Mouse (Mus musculus) brain, embryonic 14.5 days (tissue): ENCODE results near the gene Ovch2.

Source experiments
- CTCF ChIP-seq: fragments of 200-500 bp; IDR thresholded peaks from 2 replicates; pipeline ENCODE4 v1.5.1; 2012; ENCODE audit warnings: inconsistent platforms, mild to moderate bottlenecking, moderate library complexity, borderline replicate concordance; ENCODE audit not compliant: insufficient read depth, insufficient read length; ENCODE audit errors: extremely low read depth
- POLR2A ChIP-seq: fragments of 200-500 bp; IDR thresholded peaks from 2 replicates; pipeline ENCODE4 v1.6.1; 2012; ENCODE audit warnings: mild to moderate bottlenecking, inconsistent platforms, borderline replicate concordance; ENCODE audit not compliant: poor library complexity, insufficient read depth, insufficient read length, severe bottlenecking; ENCODE audit errors: extremely low read depth

DNA sequence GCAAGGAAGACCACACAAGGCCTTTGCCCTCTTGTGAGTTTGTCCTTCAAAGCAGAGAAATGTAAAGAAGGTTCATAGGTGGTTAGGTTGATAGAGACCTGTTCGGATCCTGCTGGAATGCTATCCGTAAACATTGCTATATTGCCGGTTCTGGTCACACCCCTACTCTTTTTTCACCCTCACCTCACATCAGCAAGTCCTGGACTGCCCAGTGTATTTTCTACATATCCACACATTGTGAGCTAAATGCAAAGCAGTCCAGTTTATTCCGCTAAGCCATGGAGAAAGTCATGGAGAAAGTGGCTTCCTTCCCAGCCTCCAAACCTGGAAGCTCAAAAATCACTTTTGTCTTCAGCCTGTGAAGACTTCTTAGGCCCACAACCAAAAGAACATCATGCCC is 51.3 kb downstream of the Ovch2 start:
- TF ChIP-seq CTCF = no peak
- TF ChIP-seq POLR2A = no peak
